26 mouse cellular contexts compared by ENCODE assay signal in genomic region chrX:7727176-7727575, GRCm38 (mm10). TPM values are rescaled to one million over a fixed set of nuclear protein-coding genes. Genes with fewer than 3 reads are reported as not detected.
DNase-seq lines count a peak whose midpoint lies in the region; TF ChIP-seq lines count a peak whose summit lies in the region.
"Had no signal": no experiment of that assay in that cellular context is flagged by ENCODE, and none has a peak within 500 bp of the region (broad histone marks: within the 10 kb centered on the region; RNA-seq: fewer than 3 reads in every experiment).

No protein-coding gene starts in this region.

- no peak overlapping the region for H3K4me3 ChIP-seq in ES-Bruce4 (ENCODE audit: low read depth, low read length)
- H3K4me3 ChIP-seq in cerebellum, adult 2 months (replicated peaks; ENCODE audit: insufficient read depth, low read depth, low read length) = no peak overlapping the region

- H3K27ac ChIP-seq in ES-Bruce4 (ENCODE audit: insufficient read depth, low read length) = peak overlapping the region; percentile 20; the same call in 1 of the 2 replicates
- no peak overlapping the region for H3K27ac ChIP-seq in cerebellum, adult 2 months (ENCODE audit: insufficient read depth, low read length)

- no peak for TF ChIP-seq CTCF in ES-Bruce4 (IDR thresholded peaks at IDR 0.05; ENCODE audit: low read depth, low read length)
- no peak for TF ChIP-seq CTCF in cerebellum, adult 2 months (IDR thresholded peaks at IDR 0.05; ENCODE audit: borderline replicate concordance, insufficient read depth, low read depth, low read length)

- peaks cover 2% of the 10 kb centered on the region for H3K4me1 ChIP-seq in ES-Bruce4 (ENCODE audit: control insufficient read depth, insufficient read depth, low read length)
- no peaks in the 10 kb centered on the region for H3K4me1 ChIP-seq in cerebellum, adult 2 months (ENCODE audit: control insufficient read depth, insufficient read depth, low read length)

- no peak for TF ChIP-seq EP300 in ES-Bruce4 (IDR thresholded peaks at IDR 0.05; ENCODE audit: insufficient read depth, low read depth, low read length)

- 81% methylated on average over 13 of the region's 13 CpGs for WGBS in cerebellum, adult 2 months

- no peaks in the 10 kb centered on the region for H3K9me3 ChIP-seq in ES-Bruce4 (replicated peaks; ENCODE audit: control insufficient read depth, insufficient read depth, low read length, poor library complexity, severe bottlenecking)
- H3K9me3 ChIP-seq: limb, embryonic 12.5 days; midbrain, embryonic 13.5 days had no signal

- no peaks in the 10 kb centered on the region; the same call in 1 of the 2 replicates for H3K36me3 ChIP-seq in ES-Bruce4 (ENCODE audit: control insufficient read depth, insufficient read depth, low read length, poor library complexity, severe bottlenecking)

- no peak for TF ChIP-seq POLR2A in ES-Bruce4 (IDR thresholded peaks at IDR 0.05; ENCODE audit: insufficient read depth, low read length)
- no peak for TF ChIP-seq POLR2A in cerebellum, adult 2 months (IDR thresholded peaks at IDR 0.05; ENCODE audit: borderline replicate concordance, insufficient read depth, low read length)

- H3K9ac ChIP-seq in ES-Bruce4 (ENCODE audit: low read depth, poor library complexity, severe bottlenecking) = no peak overlapping the region
- H3K9ac ChIP-seq: forebrain, postnatal 0 days had no signal

- no peaks in the 10 kb centered on the region for H3K27me3 ChIP-seq in ES-Bruce4 (ENCODE audit: control insufficient read depth, insufficient read depth, low read length, poor library complexity, severe bottlenecking)
- H3K27me3 ChIP-seq in cerebellum, adult 2 months (ENCODE audit: control insufficient read depth, insufficient read depth, low read length) = no peaks in the 10 kb centered on the region
- H3K27me3 ChIP-seq: limb, embryonic 12.5 days; midbrain, embryonic 13.5 days had no signal

- peak; percentile 37 for DNase-seq in cerebellum, adult 9-11 months
- no peak for DNase-seq in cerebellum, adult 9-10 months
- DNase-seq in 3134 (ENCODE audit: extremely low read depth, insufficient read length, low spot score) = peak; percentile 55
- peak; percentile 24 for DNase-seq in adrenal gland, postnatal 25 days
- no peak for DNase-seq in Muller cell, postnatal 12 days (ENCODE audit: inconsistent ontology term)
- DNase-seq in cerebellum, adult 2 months = no peak
- DNase-seq in kidney, postnatal 36 days = no peak
- DNase-seq: cerebellum, postnatal 25 days; embryo, embryonic 11 days; forebrain, postnatal 0 days; gastrocnemius, postnatal 36 days; retina, postnatal 1 day; thymus, postnatal 25 days had no signal

RNA-seq across cellular contexts. Expression of gene Praf2, which starts 1.1 kb away (rescaled TPM):
- 53.8 and 67.7 TPM in 2 replicates for polyA plus RNA-seq in ES-Bruce4 (2011; ENCODE audit: insufficient read depth, insufficient read length, low read depth, missing spikeins)
- total RNA-seq in adrenal gland, postnatal 25 days (2021) = 8.4 and 11.0 TPM in 2 replicates
- 166 and 179 TPM in 2 replicates for polyA plus RNA-seq in cerebellum, adult 2 months (2012; rRNA removed)

RNA-seq across cellular contexts. Expression of gene Gm45208, which starts 5.1 kb away (rescaled TPM):
- not detected in 2 replicates for polyA plus RNA-seq in ES-Bruce4 (2011; ENCODE audit: insufficient read depth, insufficient read length, low read depth, missing spikeins)
- not detected in 2 replicates for total RNA-seq in adrenal gland, postnatal 25 days (2021)
- 0.54 TPM in 1 of 2 replicates, not detected in the other for polyA plus RNA-seq in cerebellum, adult 2 months (2012; rRNA removed)
- total RNA-seq: ES-E14; gastrocnemius, postnatal 36 days; layer of hippocampus, postnatal 10 days; megakaryocyte, adult 5-6 weeks had no signal
- polyA plus RNA-seq: embryonic facial prominence, embryonic 14.5 days; heart, embryonic 16.5 days; hindbrain, embryonic 10.5 days; inflammation-experienced regulatory T-cells, adult 6 months; kidney, embryonic 14.5 days; limb, embryonic 12.5 days; midbrain, embryonic 13.5 days; stomach, postnatal 0 days had no signal

RNA-seq across cellular contexts. Expression of gene Wdr45, which starts 13.0 kb away (rescaled TPM):
- 44.6 and 56.8 TPM in 2 replicates for polyA plus RNA-seq in ES-Bruce4 (2011; ENCODE audit: insufficient read depth, insufficient read length, low read depth, missing spikeins)
- 79.0 and 80.8 TPM in 2 replicates for total RNA-seq in adrenal gland, postnatal 25 days (2021)
- polyA plus RNA-seq in cerebellum, adult 2 months (2012; rRNA removed) = 81.8 and 82.7 TPM in 2 replicates

RNA-seq across cellular contexts. Expression of gene Ccdc120, which starts 23.5 kb away (rescaled TPM):
- 20.4 and 28.9 TPM in 2 replicates for polyA plus RNA-seq in ES-Bruce4 (2011; ENCODE audit: insufficient read depth, insufficient read length, low read depth, missing spikeins)
- 4.4 and 6.0 TPM in 2 replicates for total RNA-seq in adrenal gland, postnatal 25 days (2021)
- polyA plus RNA-seq in cerebellum, adult 2 months (2012; rRNA removed) = 68.3 and 82.6 TPM in 2 replicates
- total RNA-seq: megakaryocyte, adult 5-6 weeks; neutrophil, adult 5-6 weeks had no signal

RNA-seq across cellular contexts. Expression of gene Gpkow, which starts 30.2 kb away (rescaled TPM):
- polyA plus RNA-seq in ES-Bruce4 (2011; ENCODE audit: insufficient read depth, insufficient read length, low read depth, missing spikeins) = 14.7 and 17.1 TPM in 2 replicates
- total RNA-seq in adrenal gland, postnatal 25 days (2021) = 50.4 and 54.9 TPM in 2 replicates
- 30.5 and 33.1 TPM in 2 replicates for polyA plus RNA-seq in cerebellum, adult 2 months (2012; rRNA removed)

Comparison
In these comparisons a context has a peak if more than half of its experiments do, and no peak if none do; other contexts are left out.
1. DNase-seq: peak in cerebellum, adult 9-11 months (single experiment), 3134 (single experiment) and adrenal gland, postnatal 25 days (single experiment); none in cerebellum, adult 9-10 months (single experiment), Muller cell, postnatal 12 days (single experiment), cerebellum, adult 2 months (0 of 2) and kidney, postnatal 36 days (0 of 2).